Mouse (Mus musculus) liver, adult 2 months (tissue): ENCODE results near the gene Soga1. TPM values are rescaled to one million over a fixed set of nuclear protein-coding genes. Genes with fewer than 3 reads are reported as not detected.

Source experiments
- DNase-seq: peaks from one replicate; pipeline ENCODE4 v3.0.0-alpha.2; 2011; ENCODE audit warnings: low read depth, low spot score; ENCODE audit errors: extremely low read depth
- H3K27ac ChIP-seq: fragments of 200-500 bp; replicated peaks from 2 replicates; pipeline ENCODE4 v1.5.1; 2012; ENCODE audit warnings: low read depth, mild to moderate bottlenecking, control low read depth, inconsistent platforms, low read length; ENCODE audit not compliant: insufficient read depth
- H3K27me3 ChIP-seq: fragments of 200-500 bp; 2 replicates; pipeline ENCODE4 v1.6.1; 2012; ENCODE audit warnings: mild to moderate bottlenecking, moderate library complexity, low read length, inconsistent platforms; ENCODE audit not compliant: control insufficient read depth, insufficient read depth
- H3K36me3 ChIP-seq: fragments of 200-500 bp; 2 replicates; pipeline ENCODE4 v1.6.1; 2012; ENCODE audit warnings: low read length, inconsistent platforms; ENCODE audit not compliant: control insufficient read depth, insufficient read depth
- H3K4me1 ChIP-seq: fragments of 200-500 bp; 2 replicates; pipeline ENCODE4 v1.6.1; 2011; ENCODE audit warnings: low read length; ENCODE audit not compliant: control insufficient read depth, insufficient read depth
- H3K4me3 ChIP-seq: fragments of 200-500 bp; 2 replicates; pipeline ENCODE4 v1.5.1; 2011; ENCODE audit warnings: low read depth, mild to moderate bottlenecking, control low read depth, low read length, moderate library complexity; ENCODE audit not compliant: insufficient read depth
- H3K79me2 ChIP-seq: fragments of 200-500 bp; 2 replicates; pipeline ENCODE4 v1.6.1; 2012; ENCODE audit warnings: inconsistent platforms, mild to moderate bottlenecking, low read length, moderate library complexity; ENCODE audit not compliant: control insufficient read depth, insufficient read depth
- H3K9ac ChIP-seq: fragments of 200-500 bp; 2 replicates; pipeline ENCODE4 v1.6.1; 2012; ENCODE audit warnings: low read depth, mild to moderate bottlenecking, control low read depth, inconsistent platforms, low read length
- CTCF ChIP-seq: fragments of 200-500 bp; IDR thresholded peaks from 2 replicates; pipeline ENCODE4 v1.5.1; 2011; ENCODE audit warnings: low read depth, low read length, control low read depth
- POLR2A ChIP-seq: fragments of 200-500 bp; IDR thresholded peaks from 2 replicates; pipeline ENCODE4 v1.6.1; 2011; ENCODE audit warnings: low read length, control low read depth; ENCODE audit not compliant: insufficient read depth; ENCODE audit errors: extremely low read depth
- WGBS: fragments of 180-500 bp; shearing (Covaris S2); methylation state at CpG from one replicate; pipeline ENCODE4 v1.1.7; 2018; 5-methylcytosine and 5-hydroxymethylcytosine counted together
- polyA plus RNA-seq: library from polyadenylated mRNA; depleted of rRNA; stranded (reverse); fragments of >200 nt; gene quantifications from 2 replicates; pipeline ENCODE4 v1.2.3, GENCODE M21; 2012
- total RNA-seq: library from RNA; depleted of rRNA; stranded (reverse); fragments of >200 nt; gene quantifications from 2 replicates; pipeline ENCODE4 v1.2.3, GENCODE M21; 2014

Gene Soga1
- total and polyA plus RNA-seq, 2 experiments, result 1.0 to 1.5 TPM

- TF ChIP-seq POLR2A, result no peak
- TF ChIP-seq CTCF, result no peak
- Histone ChIP-seq H3K9ac (no peak overlapping the region), H3K27ac (no peak overlapping the region), H3K4me1 (peaks cover 5% of the 10 kb centered on the region; the same call in 1 of the 2 replicates), H3K27me3 (no peaks in the 10 kb centered on the region), H3K79me2 (no peaks in the 10 kb centered on the region), H3K4me3 (no peak overlapping the region), H3K36me3 (no peaks in the 10 kb centered on the region)
- no peak for DNase-seq
- WGBS, result 93% methylated on average over 14 of the region's 14 CpGs
Measured at GRCm38 (mm10) chr2:157060037-157060436, 19.0 kb downstream of the Soga1 start.

GRCm38 (mm10) chr2:157059166-157059565 is 19.9 kb downstream of the Soga1 start:
- Histone ChIP-seq H3K4me1 (peaks cover 3% of the 10 kb centered on the region; the same call in 1 of the 2 replicates), H3K9ac (no peak overlapping the region), H3K79me2 (no peaks in the 10 kb centered on the region), H3K36me3 (no peaks in the 10 kb centered on the region), H3K27ac (no peak overlapping the region), H3K27me3 (no peaks in the 10 kb centered on the region), H3K4me3 (no peak overlapping the region)
- no peak for TF ChIP-seq POLR2A
- TF ChIP-seq CTCF, result no peak
- 84% methylated on average over 8 of the region's 8 CpGs for WGBS
- DNase-seq, result no peak

DNA sequence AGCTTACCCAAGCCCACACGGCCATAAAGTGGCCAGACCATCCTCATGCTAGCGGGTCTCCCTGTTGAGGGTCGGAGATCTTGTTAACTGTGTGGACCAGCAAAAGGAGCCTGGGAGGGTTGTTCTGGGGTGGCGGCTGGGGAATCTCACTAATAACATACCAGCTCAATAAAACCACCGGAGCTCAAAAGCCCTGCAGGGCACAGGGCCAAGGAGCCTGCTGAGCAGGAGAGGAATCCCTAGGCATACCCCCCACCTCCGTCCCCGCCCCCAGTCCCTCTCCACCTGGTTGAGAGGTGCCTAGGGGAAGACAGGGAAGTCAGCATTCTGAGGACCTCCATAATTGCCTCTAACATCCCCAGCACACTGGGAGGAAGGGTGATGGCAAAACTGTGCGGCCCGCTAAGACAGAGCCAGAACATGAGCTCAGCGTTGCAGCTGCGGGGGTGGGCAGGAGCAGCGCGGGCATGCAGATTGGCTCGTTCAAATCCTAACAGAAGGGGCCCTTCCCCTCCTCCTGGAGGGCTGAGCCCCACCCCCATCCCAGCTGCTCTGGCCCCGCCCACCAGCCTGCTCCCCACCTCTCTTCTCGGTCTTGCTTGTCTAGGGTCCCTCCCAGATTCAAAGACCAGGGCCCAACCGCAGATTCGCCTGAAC is 20.6 kb downstream of the Soga1 start:
- Histone ChIP-seq H3K27me3 (no peaks in the 10 kb centered on the region), H3K4me3 (no peak overlapping the region), H3K27ac (no peak overlapping the region), H3K79me2 (no peaks in the 10 kb centered on the region), H3K9ac (no peak overlapping the region), H3K36me3 (no peaks in the 10 kb centered on the region), H3K4me1 (peaks cover 3% of the 10 kb centered on the region; the same call in 1 of the 2 replicates)
- WGBS, result 56% methylated on average over 18 of the region's 18 CpGs
- no peak for DNase-seq
- TF ChIP-seq CTCF (no peak), POLR2A (no peak)

GRCm38 (mm10) chr2:157057758-157058157 is 21.3 kb downstream of the Soga1 start:
- DNase-seq, result no peak
- H3K27me3 ChIP-seq, result no peaks in the 10 kb centered on the region
- no peak overlapping the region for H3K27ac ChIP-seq

GRCm38 (mm10) chr2:157057186-157057585 is 21.9 kb downstream of the Soga1 start:
- DNase-seq, result no peak
- Histone ChIP-seq H3K9ac (no peak overlapping the region), H3K27ac (no peak overlapping the region), H3K27me3 (no peaks in the 10 kb centered on the region), H3K79me2 (no peaks in the 10 kb centered on the region), H3K36me3 (no peaks in the 10 kb centered on the region), H3K4me1 (no peaks in the 10 kb centered on the region), H3K4me3 (no peak overlapping the region)
- TF ChIP-seq POLR2A (no peak), CTCF (no peak)
- WGBS, result 86% methylated on average over 3 of the region's 3 CpGs

More at GRCm38 (mm10) chr2:157057758-157058157, 21.3 kb downstream of the Soga1 start:
- H3K9ac ChIP-seq, result no peak overlapping the region
- no peaks in the 10 kb centered on the region for H3K36me3 ChIP-seq
- TF ChIP-seq CTCF (no peak), POLR2A (no peak)
- no peaks in the 10 kb centered on the region for H3K79me2 ChIP-seq
- H3K4me1 ChIP-seq, result no peaks in the 10 kb centered on the region
- 92% methylated on average over 4 of the region's 4 CpGs for WGBS
- no peak overlapping the region for H3K4me3 ChIP-seq

DNA sequence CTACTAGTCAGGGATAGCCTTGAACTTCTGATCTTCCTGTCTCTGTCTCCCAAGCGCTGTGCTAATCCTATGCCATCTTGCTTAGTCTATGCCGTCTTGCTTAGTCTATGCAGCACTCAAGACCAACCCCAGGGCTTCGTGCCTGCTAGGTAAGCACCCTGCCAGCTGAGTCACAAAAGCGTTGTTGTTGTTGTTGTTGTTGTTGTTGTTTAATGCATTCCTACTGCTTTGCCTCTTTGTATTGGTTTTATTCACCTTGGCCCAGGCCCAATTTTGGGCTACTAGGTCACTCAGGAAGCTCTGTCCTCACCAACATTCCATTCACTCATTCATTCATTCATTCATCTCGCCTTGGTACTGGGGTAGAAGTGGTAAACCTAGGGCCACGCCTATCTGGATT is 23.3 kb downstream of the Soga1 start:
- TF ChIP-seq POLR2A, result no peak
- TF ChIP-seq CTCF, result no peak
- Histone ChIP-seq H3K9ac (no peak overlapping the region), H3K27ac (no peak overlapping the region), H3K36me3 (no peaks in the 10 kb centered on the region), H3K4me3 (no peak overlapping the region), H3K4me1 (no peaks in the 10 kb centered on the region), H3K79me2 (no peaks in the 10 kb centered on the region), H3K27me3 (no peaks in the 10 kb centered on the region)
- DNase-seq, result no peak
- WGBS, result 89% methylated on average over 6 of the region's 6 CpGs
